Mouse (Mus musculus) cerebellum, adult 18-20 months (tissue): ENCODE measurements around the gene Scn4a.

ENCODE experiments used
- DNase-seq, 2 experiments: peaks; one replicate each; pipeline ENCODE4 v3.0.0; 2021

The Scn4a gene

GRCm38 (mm10) chr11:106271131-106271793 lies 81.8 kb downstream of the Scn4a start:
- DNase-seq, result peak; percentile 58 to 63

- DNase-seq, result peak; percentile 66 to 67
Measured at GRCm38 (mm10) chr11:106269060-106269431, 84.0 kb downstream of the Scn4a start.
